Mouse (Mus musculus) cerebellum, adult 2 months (tissue): ENCODE data around the gene Pskh1. TPM values are rescaled to one million over a fixed set of nuclear protein-coding genes. Genes with fewer than 3 reads are reported as not detected.

Experiments
- DNase-seq, 2 experiments: peaks; one replicate each; pipeline ENCODE4 v3.0.0; 2021
- H3K27ac ChIP-seq: fragments of 200-500 bp; 2 replicates; pipeline ENCODE4 v1.5.1; 2012; ENCODE audit warnings: low read length, control low read depth, inconsistent platforms; ENCODE audit not compliant: insufficient read depth
- H3K27me3 ChIP-seq: fragments of 200-500 bp; 2 replicates; pipeline ENCODE4 v1.6.1; 2012; ENCODE audit warnings: inconsistent platforms, mild to moderate bottlenecking, low read length, moderate library complexity; ENCODE audit not compliant: control insufficient read depth, insufficient read depth
- H3K4me1 ChIP-seq: fragments of 200-500 bp; 2 replicates; pipeline ENCODE4 v1.6.1; 2011; ENCODE audit warnings: low read length; ENCODE audit not compliant: control insufficient read depth, insufficient read depth
- H3K4me3 ChIP-seq: fragments of 200-500 bp; replicated peaks from 2 replicates; pipeline ENCODE3; 2011; ENCODE audit warnings: mild to moderate bottlenecking, low read depth, low read length, control low read depth; ENCODE audit not compliant: insufficient read depth
- CTCF ChIP-seq: fragments of 200-500 bp; IDR thresholded peaks from 2 replicates; pipeline ENCODE4 v1.5.1; 2011; ENCODE audit warnings: low read depth, mild to moderate bottlenecking, control low read depth, low read length, moderate library complexity, borderline replicate concordance; ENCODE audit not compliant: insufficient read depth
- POLR2A ChIP-seq: fragments of 200-500 bp; IDR thresholded peaks from 2 replicates; pipeline ENCODE4 v1.6.1; 2011; ENCODE audit warnings: low read length, control low read depth, borderline replicate concordance; ENCODE audit not compliant: insufficient read depth
- WGBS: fragments of 180-500 bp; shearing (Covaris S2); methylation state at CpG from one replicate; pipeline ENCODE4 v1.1.7; 2018; 5-methylcytosine and 5-hydroxymethylcytosine counted together
- polyA plus RNA-seq: library from polyadenylated mRNA; depleted of rRNA; stranded (reverse); fragments of >200 nt; gene quantifications from 2 replicates; pipeline ENCODE4 v1.2.3, GENCODE M21; 2012

Gene Pskh1
- polyA plus RNA-seq, 1 experiment = 13.6 TPM

DNA sequence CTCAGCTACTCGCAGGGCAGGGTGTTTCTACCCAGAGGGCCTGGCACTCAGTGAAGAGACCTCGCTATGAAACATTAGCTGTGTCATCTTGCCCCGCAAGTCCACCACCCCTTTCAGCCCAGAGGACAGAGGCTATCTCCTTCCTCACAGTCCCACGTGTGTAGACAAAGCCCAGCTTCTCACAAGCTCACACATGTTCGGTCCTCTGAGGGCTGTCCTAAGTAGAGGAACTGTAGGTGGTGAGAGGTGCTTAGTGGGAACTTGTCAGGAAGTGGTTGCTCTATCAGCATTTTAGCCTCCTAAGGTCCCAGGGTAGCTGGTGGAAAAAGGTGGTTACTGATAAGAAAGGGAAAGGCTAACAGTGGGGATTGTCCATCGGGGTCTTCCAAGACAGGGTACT lies 34.9 kb downstream of the Pskh1 start:
- Histone ChIP-seq H3K4me3 (no peak overlapping the region), H3K27me3 (no peaks in the 10 kb centered on the region), H3K4me1 (peaks cover 5% of the 10 kb centered on the region), H3K27ac (no peak overlapping the region)
- 76% methylated on average over 6 of the region's 6 CpGs for WGBS
- DNase-seq = no peak
- TF ChIP-seq POLR2A (no peak), CTCF (no peak)

DNA sequence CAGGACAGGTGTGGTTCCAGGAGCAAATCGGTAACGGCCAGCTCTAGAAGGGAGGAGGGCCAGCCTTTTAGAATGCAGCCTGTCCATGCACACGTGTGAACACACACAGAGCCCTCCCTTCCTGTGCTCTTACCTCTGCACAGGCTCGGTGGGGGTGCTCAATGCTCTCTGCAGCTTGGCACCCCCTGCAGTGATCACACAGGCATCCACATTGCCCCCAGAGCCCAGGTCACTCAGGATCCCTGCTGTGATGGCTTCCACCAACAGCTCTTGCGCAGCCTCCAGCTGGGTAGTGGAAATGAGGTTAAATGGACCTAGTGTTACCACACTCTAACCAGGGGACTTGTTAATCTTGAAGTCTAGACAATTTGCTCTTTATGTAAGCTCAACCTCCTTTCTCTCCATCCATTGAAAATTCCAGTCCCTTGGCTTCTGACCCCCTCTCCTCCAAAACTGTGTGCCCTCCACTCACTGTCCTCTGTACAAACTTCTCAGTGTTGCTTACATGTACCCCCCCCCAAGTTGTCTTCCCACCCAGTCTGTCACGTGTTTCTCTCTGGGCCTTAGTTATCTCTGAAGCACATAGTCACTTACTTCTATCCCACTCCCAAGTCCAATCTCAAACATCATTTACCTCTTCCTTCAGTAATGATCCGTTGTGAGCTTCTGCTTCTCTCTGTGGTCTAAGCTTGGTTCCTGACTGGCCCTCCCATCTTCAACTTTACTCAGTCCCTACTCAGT lies 35.8 kb downstream of the Pskh1 start:
- Histone ChIP-seq H3K4me1 (peaks cover 2% of the 10 kb centered on the region; the same call in 1 of the 2 replicates), H3K27me3 (no peaks in the 10 kb centered on the region), H3K27ac (no peak overlapping the region), H3K4me3 (peak overlapping the region; percentile 97)
- no peak for DNase-seq
- 26% methylated on average over 7 of the region's 7 CpGs for WGBS
- TF ChIP-seq CTCF = no peak
- no peak for TF ChIP-seq POLR2A

DNA sequence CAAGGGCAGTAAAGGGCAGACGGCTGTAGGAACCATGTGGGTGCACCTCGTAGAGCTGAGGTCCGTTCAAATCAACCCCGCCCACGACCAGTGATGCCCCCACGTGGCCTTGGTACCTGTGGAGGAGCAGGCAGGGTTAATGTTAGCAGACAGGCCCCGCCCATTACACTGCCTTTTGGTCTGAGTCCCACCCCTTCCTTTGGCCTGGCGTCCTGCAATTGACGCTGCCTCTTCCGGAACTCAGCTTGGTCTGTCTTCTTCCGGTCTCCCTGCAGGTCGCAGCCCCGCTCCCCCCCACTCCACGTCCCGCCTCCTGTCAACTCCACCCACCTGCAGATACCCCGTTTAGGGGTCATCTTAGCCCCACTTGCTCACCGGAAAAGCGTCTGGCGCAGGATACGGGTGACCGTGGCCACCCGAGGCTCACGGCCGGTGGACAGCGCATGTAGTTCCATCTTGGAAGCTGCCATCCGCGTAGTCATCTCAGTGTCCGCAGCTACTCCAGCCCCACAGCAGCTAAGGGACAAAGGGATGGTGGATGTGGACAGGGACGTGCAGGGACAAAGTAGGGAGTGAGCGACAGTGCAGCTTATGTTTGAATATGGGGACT lies 36.7 kb downstream of the Pskh1 start:
- peaks cover 2% of the 10 kb centered on the region; the same call in 1 of the 2 replicates for H3K4me1 ChIP-seq
- no peaks in the 10 kb centered on the region for H3K27me3 ChIP-seq
- TF ChIP-seq POLR2A = peak; percentile 80; the same call in 1 of the 2 replicates
- no peak for TF ChIP-seq CTCF
- peak; percentile 89 to 93 for DNase-seq
- peak overlapping the region; percentile 72 for H3K27ac ChIP-seq
- under 1% methylated on average over 30 of the region's 30 CpGs for WGBS
- H3K4me3 ChIP-seq = peak overlapping the region; percentile 97

DNA sequence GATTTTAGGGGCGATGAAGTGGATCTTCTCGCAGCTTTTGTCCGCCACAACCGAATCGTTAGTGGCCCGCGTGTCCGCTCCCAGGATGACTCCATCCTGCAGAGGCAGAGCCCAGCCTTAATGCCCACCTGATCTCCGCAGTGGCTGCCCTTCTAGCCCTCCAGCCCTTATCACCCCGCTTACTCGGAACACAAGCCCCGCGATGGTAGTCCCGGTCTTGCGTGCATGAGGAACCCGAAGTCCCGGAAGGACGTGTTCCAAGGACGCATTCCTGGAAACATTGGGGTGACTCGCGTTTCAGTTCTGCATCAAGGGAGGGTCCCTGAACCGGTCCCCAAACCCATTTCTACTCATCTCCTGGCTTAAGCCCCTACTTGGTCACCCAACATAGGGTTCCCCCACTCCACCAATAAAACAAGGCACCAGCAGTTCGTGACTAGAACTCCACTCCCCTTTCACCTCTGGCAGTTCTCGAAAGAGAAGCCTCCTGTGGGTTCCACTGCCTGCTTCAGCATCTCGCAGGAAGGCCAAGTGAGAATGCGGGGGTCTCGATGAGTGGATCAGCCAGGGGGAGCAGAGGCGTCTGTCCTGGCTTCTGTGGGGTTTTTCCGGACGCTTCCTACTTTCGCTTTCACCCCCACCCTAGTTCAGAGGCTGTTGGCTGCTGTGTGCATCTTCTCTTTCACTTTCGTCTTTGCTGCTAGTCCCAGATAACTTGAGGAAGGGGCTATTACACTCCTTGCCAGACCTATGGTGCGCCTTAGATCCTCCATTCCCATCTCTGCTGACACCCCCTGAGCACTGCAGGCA lies 37.5 kb downstream of the Pskh1 start:
- H3K27ac ChIP-seq = peak overlapping the region; percentile 72
- under 1% methylated on average over 33 of the region's 33 CpGs for WGBS
- no peak for TF ChIP-seq CTCF
- no peak for TF ChIP-seq POLR2A
- H3K4me3 ChIP-seq = peak overlapping the region; percentile 97
- peaks cover 2% of the 10 kb centered on the region; the same call in 1 of the 2 replicates for H3K4me1 ChIP-seq
- DNase-seq = peak; percentile 45 to 67
- no peaks in the 10 kb centered on the region for H3K27me3 ChIP-seq

DNA sequence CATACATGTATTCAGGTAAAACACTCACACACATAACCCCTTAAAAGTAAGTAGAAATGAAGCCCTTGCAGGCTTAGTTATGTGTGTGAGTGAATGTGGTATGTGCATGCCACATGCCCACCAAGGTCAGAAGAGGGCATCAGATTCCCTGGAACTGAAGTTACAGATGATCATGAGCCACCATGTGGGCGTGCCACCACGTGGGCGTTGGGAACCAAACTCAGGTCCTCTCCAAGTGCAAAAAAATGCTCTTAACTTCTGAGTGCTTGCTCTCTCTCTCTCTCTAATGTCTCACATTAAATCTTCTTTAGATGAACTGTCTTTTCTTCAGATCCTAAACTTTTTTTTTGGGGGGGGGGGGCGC lies 38.0 kb downstream of the Pskh1 start, which contains the start of gene Psmb10:
TSS of gene Psmb10 (minus strand) at position 139 of the 364 bp plus-strand sequence.
- Histone ChIP-seq H3K27me3 (no peaks in the 10 kb centered on the region), H3K27ac (peak within 1 kb of the TSS; percentile 72), H3K4me3 (peak within 1 kb of the TSS; percentile 97), H3K4me1 (peaks cover 2% of the 10 kb centered on the region; the same call in 1 of the 2 replicates)
- WGBS = 10% methylated on average over 4 of the region's 4 CpGs
- no peak for DNase-seq
- peak; percentile 6; the same call in 1 of the 2 replicates for TF ChIP-seq CTCF
- no peak for TF ChIP-seq POLR2A

DNA sequence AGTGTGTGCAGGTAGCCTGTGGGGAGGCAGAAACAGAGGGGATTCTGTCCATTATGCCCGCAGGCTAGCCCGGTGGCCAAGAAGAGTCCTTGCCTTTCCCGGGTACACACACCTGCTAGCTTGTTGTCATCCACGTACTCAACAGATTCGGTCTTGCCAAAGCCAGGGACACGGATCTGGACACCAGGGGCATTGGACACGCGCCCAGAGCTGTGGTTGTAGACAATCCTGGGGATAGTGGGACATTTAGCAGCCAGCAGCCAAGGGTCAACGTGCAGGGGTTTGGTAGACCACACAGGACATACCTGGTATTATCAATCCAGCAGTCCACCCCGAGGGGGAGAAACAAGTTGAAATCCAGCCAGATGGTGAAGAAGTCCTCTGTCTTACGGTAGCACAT lies 41.8 kb downstream of the Pskh1 start:
- no peak overlapping the region for H3K27ac ChIP-seq
- WGBS = 52% methylated on average over 11 of the region's 11 CpGs
- no peak for TF ChIP-seq POLR2A

DNA sequence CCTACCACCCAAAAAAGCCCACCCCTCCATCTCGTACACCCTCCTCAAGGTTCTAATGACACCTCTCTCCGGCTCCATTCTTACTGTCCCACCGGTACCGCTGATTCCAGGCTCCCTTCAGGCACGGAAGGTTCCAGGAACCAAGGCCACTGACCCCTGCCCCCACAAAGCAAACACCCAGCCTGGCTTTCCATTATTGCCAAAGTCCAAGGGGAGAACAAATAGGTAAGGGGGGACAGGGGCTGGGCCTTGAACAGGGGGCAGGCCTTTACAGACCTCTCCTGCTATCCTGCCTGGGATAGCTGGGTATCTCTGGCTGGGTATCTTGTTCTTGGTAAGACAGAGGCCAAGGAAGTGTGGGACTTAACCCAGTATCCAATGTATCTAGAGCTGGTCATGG lies 42.3 kb downstream of the Pskh1 start:
- WGBS = 90% methylated on average over 5 of the region's 5 CpGs

More for the DNA sequence above, 41.8 kb downstream of the Pskh1 start:
- H3K27me3 ChIP-seq = no peaks in the 10 kb centered on the region
- H3K4me3 ChIP-seq = no peak overlapping the region
- 0 out of 2 replicates have a peak, but pooled peaks cover 2% of the 10 kb centered on the region for H3K4me1 ChIP-seq
- no peak for DNase-seq

More for the DNA sequence above, 42.3 kb downstream of the Pskh1 start:
- no peak overlapping the region for H3K4me3 ChIP-seq
- TF ChIP-seq CTCF (no peak), POLR2A (no peak)
- 0 out of 2 replicates have a peak, but pooled peaks cover 2% of the 10 kb centered on the region for H3K4me1 ChIP-seq
- no peak for DNase-seq
- 0 out of 2 replicates have a peak overlapping the region, but pooled peaks have one; percentile 11 for H3K27ac ChIP-seq
- no peaks in the 10 kb centered on the region for H3K27me3 ChIP-seq
